Mouse (Mus musculus) cortical plate, adult 2 months (tissue): ENCODE measurements at regions not wholly inside any gene's neighbourhood (a gene's known extent, or its start where the extent isn't known, plus 50 kb on each side); places are given as distances from the start of the nearest gene placed in this dataset.

ENCODE experiments used
- CTCF ChIP-seq: fragments of 200-500 bp; IDR thresholded peaks from 2 replicates; pipeline ENCODE4 v1.5.1; 2011; ENCODE audit warnings: mild to moderate bottlenecking, control low read depth, low read length; ENCODE audit not compliant: insufficient read depth; ENCODE audit errors: extremely low read depth
- POLR2A ChIP-seq: fragments of 200-500 bp; IDR thresholded peaks from 2 replicates; pipeline ENCODE4 v1.6.1; 2011; ENCODE audit warnings: mild to moderate bottlenecking, low read length, control low read depth; ENCODE audit not compliant: insufficient read depth; ENCODE audit errors: extremely low read depth

- no peak for TF ChIP-seq CTCF
- TF ChIP-seq POLR2A = no peak
These were observed 70.9 kb upstream of the Grem2 start for GRCm38 (mm10) chr1:174992520-174992919.
